Mouse (Mus musculus) heart, adult 2 months (tissue): ENCODE measurements around the gene Serpinf2.

ENCODE experiments used
- CTCF ChIP-seq: fragments of 200-600 bp; IDR thresholded peaks from 2 replicates; pipeline ENCODE4 v1.8.1; 2022; ENCODE audit warnings: antibody characterized with exemption, mild to moderate bottlenecking, moderate library complexity
- EP300 ChIP-seq: fragments of 200-500 bp; IDR thresholded peaks from 2 replicates; pipeline ENCODE4 v1.6.1; 2011; ENCODE audit warnings: low read depth, low read length, control low read depth; ENCODE audit not compliant: insufficient read depth
- POLR2A ChIP-seq: fragments of 200-500 bp; IDR thresholded peaks from 2 replicates; pipeline ENCODE4 v1.6.1; 2011; ENCODE audit warnings: mild to moderate bottlenecking, low read depth, low read length, control low read depth; ENCODE audit not compliant: insufficient read depth

DNA sequence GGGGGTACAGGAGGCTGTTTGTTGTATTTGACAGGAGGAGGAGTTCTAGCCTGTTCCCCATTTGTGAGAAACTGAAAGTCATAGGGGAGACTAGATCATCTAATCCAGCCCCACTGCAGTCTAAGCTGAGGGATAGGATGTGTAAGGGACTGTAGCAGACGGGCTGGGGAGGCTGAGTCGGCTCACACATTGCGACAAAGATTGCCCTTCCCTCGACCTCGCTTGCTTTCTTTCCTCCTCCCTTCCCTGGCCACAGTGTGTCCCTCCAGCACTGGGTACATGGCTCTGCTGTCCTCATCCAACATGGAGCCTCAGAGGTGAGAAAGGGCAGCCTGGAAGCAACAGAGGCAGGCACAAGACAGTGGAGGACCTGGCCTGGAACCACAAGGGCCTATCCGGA, 25.7 kb upstream of the Serpinf2 start:
- TF ChIP-seq CTCF (no peak), POLR2A (no peak), EP300 (no peak)
